Mouse (Mus musculus) heart, adult 8-10 months (tissue): ENCODE measurements around the gene Sigirr. TPM values are rescaled to one million over a fixed set of nuclear protein-coding genes. Genes with fewer than 3 reads are reported as not detected.

Experiments
- DNase-seq: peaks from one replicate; pipeline ENCODE4 v3.0.0; 2022; ENCODE audit warnings: low spot score
- total RNA-seq, 4 experiments: library from RNA; stranded (reverse); gene quantifications; 2 replicates each; pipeline ENCODE4 v1.2.4; 2022

The Sigirr gene
- total RNA-seq, 4 experiments from 2014 or later = 4.8 to 6.5 (median 5.6) TPM

DNA sequence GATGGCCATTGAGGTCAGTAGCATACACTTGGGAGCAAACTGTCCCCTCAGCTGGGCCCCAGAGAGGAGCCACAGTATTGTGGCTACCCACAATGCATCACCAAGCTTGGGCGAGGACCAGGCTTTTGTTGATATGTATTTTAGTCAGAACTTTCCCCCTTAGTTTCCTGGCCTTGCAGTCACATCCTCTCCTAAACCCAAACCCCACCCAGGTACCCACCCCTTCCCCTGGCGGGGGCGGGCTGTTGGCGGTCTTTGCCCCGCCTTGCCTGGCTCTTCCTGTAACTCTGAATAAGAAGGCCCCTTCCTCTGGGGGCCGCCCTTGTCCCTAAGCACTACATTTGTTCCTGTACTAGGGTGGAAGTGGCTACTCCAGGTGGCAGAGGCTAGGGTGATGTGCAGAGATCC lies 3.7 kb downstream of the Sigirr start:
- DNase-seq = peak; percentile 84

- DNase-seq = no peak
Observed at GRCm38 (mm10) chr7:141096021-141096420, 4.4 kb downstream of the Sigirr start.

GRCm38 (mm10) chr7:141094487-141095205 lies 5.7 kb downstream of the Sigirr start:
- no peak for DNase-seq

DNA sequence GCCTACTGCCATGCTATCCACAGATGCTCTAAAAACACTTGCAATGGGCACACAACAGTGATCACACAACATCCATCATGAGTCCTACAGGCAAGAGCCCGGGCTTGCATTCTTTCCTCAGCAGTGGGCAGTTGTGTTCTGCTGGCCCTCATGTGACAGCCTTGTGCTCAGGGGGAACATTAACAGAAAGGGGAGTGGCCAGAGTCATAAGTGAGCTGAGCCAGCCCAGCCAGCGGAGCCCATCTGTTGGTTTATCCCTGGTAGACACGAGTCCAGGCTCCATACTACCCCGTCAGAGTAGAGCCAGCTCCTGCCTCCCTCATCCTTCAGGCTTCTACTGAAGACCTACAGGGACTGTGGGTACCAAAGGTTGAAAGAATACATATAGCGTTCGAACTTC lies 6.4 kb downstream of the Sigirr start:
- no peak for DNase-seq

DNA sequence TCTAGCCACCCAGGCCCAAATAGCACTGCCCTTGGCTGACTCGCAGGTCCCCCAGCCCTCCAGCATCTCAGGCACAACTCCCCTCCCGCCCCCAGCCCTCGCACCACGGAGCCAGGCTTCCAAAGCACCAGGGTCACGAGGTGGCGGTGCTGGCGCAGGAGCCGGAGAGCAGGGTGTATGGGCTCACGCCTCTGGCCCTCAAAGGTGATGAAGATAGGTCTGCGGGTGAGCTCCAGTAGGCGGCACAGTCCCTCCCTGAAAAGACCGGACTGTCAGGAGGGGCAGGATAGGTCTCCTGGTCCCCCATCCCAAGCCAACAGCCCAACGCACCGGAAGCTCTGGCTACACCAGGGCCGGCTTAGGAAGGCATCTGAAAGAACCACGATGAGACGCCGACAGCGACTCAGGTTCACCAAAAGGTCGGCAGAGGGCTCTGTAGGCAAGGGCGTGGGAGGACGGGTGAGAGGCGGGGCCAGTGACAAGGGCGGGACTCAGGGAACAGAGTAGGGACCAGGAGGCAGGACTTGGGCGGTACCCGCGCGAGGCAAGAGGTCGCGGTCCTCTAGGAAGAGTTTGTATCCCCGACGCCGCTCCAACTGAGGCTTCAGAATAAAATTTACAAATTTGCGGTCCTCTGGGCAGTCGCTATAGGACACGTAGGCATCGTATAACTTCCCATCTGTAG lies 8.2 kb downstream of the Sigirr start:
- peak; percentile 84 for DNase-seq

- no peak for DNase-seq
Observed at GRCm38 (mm10) chr7:141090228-141090627, 10.1 kb downstream of the Sigirr start.

- no peak for DNase-seq
Observed at GRCm38 (mm10) chr7:141088473-141088872, 11.9 kb downstream of the Sigirr start.

- DNase-seq = no peak
Observed at GRCm38 (mm10) chr7:141087894-141088293, 12.5 kb downstream of the Sigirr start.

GRCm38 (mm10) chr7:141079481-141080449 lies 20.6 kb downstream of the Sigirr start:
- DNase-seq = no peak

DNA sequence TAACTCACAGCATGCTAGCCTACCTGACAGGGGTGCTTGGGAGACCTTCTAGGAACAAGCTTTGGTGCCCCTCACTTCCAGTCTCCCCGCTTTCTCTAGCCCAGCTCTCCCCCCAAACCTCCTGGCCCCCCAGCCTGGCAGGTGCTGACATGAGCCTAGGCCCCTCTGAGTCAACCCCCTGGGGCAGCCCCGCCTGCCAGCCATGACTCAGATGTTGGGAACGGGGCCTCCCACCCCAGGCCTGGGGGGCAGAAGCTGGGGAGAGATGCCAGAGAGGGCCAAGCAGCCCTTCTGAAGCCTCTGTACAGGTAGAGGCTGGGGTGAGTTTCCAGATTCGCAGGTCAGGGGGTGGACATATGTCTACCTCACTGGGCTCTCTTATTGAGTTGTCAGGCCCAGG lies 21.5 kb downstream of the Sigirr start:
- no peak for DNase-seq

- no peak for DNase-seq
Observed at GRCm38 (mm10) chr7:141077841-141078240, 22.5 kb downstream of the Sigirr start, which contains the start of gene Pkp3. Gene Pkp3, plus strand, starts transcription at chr7:141078218.

- no peak for DNase-seq
Observed at GRCm38 (mm10) chr7:141073782-141074181, 26.6 kb downstream of the Sigirr start.

DNA sequence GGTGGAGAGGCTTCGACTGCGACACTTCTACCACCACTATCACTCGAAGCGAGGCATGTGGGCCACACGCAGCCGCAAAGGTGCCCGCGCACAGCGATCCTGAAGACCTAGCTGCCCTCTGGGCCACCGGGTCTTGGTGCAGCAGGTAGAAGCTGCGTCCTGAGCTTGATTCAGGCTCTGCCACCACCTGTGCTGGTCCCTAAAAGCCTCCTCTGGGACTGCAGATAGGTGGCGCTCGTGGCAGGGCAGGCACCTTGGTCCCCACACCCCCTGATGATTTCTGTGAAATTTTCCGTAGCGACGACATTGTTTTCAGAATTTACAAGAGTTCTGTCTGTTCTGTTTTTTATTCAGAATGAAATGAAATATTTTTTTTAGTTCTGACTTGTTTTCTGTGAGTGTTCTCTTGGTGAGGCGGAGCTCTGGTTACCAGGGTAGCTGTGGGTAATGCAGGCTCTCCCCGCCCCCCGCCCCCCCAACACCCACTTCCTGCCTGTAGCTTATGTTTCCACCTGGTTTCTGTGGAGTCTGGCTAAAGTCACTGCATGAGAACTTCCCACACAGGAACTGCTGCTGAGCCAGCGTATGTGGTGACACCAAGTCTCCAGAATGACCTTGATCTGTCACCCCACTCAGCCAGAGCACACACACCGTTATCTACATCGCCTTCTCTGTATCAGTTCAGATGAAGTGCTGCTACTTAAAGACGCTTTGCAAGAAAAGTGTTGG lies 28.2 kb downstream of the Sigirr start:
- no peak for DNase-seq

- DNase-seq = peak; percentile 73
Observed at GRCm38 (mm10) chr7:141070058-141070862, 30.1 kb downstream of the Sigirr start.

DNA sequence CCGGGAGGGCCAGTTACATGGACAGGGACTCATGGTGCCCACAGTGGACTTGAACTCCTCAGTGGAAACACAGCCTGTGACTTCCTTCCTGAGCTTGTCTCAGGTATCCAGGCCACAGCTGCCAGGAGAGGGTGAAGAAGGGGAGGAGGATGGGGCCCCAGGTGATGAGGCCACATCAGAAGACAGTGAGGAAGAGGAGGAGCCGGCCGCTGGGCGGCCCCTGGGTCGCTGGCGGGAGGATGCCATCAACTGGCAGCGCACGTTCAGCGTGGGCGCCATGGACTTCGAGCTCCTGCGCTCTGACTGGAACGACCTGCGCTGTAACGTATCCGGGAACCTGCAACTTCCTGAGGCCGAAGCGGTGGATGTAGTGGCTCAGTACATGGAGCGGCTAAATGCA lies 32.0 kb downstream of the Sigirr start:
- no peak for DNase-seq

DNA sequence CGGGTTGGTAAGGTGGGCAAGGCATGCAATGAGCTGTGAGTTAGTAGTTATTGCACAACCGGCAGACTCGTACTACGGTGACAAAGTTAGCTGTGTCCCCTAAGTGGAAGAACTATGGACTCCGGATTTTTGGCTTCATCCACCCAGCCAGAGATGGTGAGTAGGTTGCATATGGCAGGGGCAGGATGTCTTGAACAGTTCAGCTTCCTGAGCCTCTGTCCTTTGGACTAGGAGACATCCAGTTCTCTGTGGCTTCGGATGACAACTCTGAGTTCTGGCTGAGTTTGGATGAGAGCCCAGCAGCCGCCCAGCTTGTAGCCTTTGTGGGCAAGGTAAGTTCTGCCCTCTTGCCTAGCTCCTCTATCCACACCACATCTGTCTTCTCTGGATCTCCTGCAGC lies 35.8 kb downstream of the Sigirr start:
- DNase-seq = no peak

DNA sequence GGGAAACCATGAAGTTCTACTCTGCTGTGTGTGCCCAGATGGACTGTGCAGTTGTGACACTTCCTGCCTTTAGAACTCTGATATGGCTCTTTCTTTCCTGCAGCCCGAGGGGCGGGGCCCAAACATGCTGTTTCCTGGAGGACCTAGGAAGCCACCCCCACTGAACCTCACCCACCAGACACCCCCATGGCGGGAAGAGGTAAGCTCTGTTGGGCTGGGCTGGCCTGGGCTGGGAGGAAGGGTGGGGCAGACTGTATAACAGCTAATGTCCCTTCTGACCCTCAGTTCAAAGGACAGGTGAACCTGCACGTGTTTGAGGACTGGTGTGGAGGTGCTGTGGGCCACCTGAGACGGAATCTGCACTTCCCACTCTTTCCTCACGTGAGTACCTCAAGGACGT lies 36.2 kb downstream of the Sigirr start:
- DNase-seq = no peak

- DNase-seq = no peak
Observed at GRCm38 (mm10) chr7:141063353-141063752, 37.0 kb downstream of the Sigirr start.

GRCm38 (mm10) chr7:141062525-141062924 lies 37.8 kb downstream of the Sigirr start:
- DNase-seq = no peak

- no peak for DNase-seq
Observed at GRCm38 (mm10) chr7:141061269-141061692, 39.1 kb downstream of the Sigirr start.
